Mouse (Mus musculus) heart, postnatal 4 days (tissue): ENCODE measurements at regions not wholly inside any gene's neighbourhood (a gene's known extent, or its start where the extent isn't known, plus 50 kb on each side); places are given as distances from the start of the nearest gene placed in this dataset.
"Not testable (repeated sequence)": the region's sequence is repeated elsewhere in the genome, so short reads cannot be mapped to it uniquely, and the experiment has no call there.

Experiments
- DNase-seq: peaks from one replicate; pipeline ENCODE4 v3.0.0; 2021

DNA sequence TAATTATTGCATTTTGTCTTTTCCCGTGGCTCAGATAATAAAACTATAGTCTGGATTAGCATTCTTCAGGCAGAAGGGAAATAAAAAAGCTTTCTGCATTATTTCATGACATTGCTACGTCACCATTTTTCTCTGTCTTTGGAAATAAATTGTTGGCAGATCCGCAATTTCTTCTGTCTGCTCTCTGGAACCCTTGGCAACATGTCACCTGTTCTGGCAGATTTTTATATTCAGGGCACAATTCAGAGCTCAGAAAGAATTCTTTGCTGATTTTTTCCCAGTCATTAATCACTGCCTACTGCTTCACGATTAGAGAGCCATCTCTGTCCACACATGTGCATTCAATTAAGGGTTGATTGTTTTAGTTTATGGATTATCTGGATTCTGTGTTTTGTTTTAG, 460.5 kb downstream of the Cdh8 start:
- DNase-seq, result no peak

DNA sequence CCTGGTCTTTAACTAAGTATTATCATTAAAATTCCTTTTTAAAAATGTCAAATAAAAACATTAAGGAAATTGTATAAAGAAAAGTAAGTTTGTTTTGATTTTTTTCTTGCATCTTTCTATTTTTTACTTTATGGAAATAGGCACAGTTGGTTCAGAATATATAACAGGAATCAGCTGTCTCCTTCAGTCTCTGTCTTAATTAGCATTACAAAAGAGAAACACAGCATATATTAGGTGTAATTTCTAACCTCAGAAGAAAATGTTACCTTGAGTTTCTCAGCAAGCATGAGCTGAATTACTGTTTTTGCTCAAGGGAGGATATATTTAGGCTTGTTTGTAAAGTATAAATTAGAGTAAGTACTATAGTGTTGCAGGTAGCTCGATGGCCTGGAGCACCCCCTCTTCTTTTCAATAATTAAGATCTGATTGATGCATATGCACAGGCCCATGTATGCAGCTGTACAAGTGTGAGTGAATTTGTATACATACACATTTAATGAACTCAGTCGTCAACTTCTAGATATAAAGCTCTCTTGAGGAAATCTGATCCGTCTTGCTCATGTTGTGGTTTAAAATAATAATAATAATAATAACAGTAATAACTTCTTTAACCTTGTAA, 503.0 kb downstream of the Cdh8 start:
- DNase-seq, result no peak

DNA sequence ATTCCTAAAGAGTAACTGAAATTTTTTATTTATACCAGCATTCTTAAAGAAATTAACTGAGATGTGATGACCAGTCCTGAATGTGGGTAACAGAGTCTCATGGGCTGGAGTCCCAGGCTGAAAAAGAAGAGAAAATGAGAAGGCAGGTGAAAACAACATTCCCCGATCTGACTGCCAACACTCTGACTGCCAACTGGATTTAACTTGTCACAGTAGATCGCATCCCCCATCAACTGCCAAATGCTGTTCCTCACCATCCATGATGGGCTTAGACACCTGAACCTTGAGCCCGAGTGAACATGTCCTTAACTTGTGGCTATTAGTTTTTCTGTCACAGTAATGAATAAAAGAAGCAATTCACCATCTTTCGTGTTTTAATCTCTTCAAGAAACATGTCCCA, 522.9 kb downstream of the Cdh8 start:
- DNase-seq, result no peak

DNA sequence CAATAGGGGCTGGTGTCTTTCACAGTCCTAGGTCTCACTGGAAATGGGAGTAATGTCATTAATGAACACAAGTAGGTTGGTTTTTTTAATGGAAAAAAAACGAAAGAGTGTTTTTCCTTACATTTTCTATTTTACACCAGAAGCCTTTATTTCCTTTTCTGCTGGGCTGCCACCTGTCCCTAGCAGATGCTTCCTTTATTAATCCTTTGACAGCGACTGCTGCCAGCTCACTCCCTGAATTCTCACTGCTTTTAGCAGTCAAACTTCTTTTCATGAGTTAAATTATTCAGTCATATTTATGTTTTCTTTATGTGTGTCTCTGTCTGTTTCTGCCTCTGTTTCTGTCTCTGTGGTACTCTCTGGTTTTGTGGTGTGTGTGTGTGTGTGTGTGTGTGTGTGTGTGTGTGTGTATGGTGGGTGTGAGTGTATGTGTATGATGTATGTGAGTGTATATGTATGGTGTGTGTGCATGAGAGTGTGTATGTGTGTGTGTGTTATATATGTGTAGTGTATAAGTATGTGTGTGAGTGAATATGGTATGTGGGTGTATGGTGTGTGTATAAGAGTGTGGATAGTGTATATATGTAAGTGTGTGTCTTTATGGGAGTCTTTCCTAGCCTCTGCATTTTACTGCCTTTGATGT, 554.5 kb downstream of the Cdh8 start:
- no peak for DNase-seq

GRCm38 (mm10) chr8:98861175-98861574, 555.1 kb downstream of the Cdh8 start:
- DNase-seq, result no peak

DNA sequence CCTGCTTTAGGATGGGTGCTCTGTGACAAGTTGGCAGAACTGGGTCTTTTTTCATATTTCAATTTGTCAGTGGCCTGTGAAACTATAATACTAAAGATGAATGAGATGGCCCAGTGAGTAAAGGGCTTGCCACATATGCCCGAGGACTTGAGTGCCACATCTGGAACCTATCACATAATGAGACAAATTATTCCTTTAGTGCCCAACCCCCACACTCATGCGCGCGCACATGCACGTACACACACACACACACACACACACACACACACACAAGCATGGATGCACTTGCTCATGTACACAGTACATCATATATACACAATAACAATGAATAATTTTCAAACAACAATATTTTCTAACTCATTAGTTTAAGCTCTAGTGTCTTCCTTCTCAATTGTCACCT, 555.9 kb downstream of the Cdh8 start:
- no peak for DNase-seq

- no peak for DNase-seq
Measured at GRCm38 (mm10) chr8:98829515-98829914, 586.8 kb downstream of the Cdh8 start.

GRCm38 (mm10) chr8:98829006-98829405, 587.3 kb downstream of the Cdh8 start:
- DNase-seq, result no peak

- no peak for DNase-seq
Measured at GRCm38 (mm10) chr8:98811922-98812321, 604.3 kb downstream of the Cdh8 start.

DNA sequence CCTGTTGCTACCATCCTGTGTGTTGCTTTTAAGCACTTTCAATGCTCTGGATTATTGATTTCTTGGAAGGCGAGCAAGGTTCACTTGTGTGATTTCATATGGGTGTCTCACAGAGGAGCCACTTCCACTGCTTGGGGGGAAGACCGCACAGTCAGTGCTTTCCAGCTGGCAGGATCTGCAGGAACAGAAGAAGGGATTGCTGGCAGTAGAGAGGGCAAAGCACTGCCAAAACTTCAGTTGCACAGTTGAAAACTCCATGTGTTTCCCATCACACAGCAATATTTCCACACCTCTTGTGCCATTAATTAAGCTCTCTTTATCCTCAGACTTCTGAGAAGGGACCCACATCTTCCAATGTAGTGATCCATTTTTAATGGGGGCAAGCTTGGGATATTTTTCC, 618.8 kb downstream of the Cdh8 start:
- DNase-seq, result peak; percentile 7

DNA sequence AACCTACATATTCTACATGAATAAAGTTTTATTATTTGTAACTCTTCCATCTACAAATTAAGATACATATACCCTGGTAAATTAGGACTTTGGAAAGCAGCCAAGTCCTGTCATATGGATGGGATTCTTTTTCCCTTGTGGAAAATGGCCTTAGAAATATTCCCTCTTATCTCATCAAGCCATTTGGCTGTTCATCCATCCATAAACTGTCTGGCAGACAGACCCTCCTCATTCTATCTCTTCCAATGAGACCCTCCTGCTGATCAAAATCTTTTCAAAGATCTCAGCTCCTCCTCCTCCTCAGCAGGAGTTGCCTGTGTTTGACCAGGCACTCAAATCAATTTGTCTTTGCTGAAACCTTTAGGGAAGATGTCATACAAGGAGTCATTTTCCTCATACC, 649.2 kb downstream of the Cdh8 start:
- DNase-seq, result no peak

GRCm38 (mm10) chr8:98756596-98756995, 659.7 kb downstream of the Cdh8 start:
- no peak for DNase-seq

- no peak for DNase-seq
Measured at GRCm38 (mm10) chr8:98755795-98756194, 660.5 kb downstream of the Cdh8 start.

- no peak for DNase-seq
Measured at GRCm38 (mm10) chr8:98752367-98752766, 663.9 kb downstream of the Cdh8 start.

DNA sequence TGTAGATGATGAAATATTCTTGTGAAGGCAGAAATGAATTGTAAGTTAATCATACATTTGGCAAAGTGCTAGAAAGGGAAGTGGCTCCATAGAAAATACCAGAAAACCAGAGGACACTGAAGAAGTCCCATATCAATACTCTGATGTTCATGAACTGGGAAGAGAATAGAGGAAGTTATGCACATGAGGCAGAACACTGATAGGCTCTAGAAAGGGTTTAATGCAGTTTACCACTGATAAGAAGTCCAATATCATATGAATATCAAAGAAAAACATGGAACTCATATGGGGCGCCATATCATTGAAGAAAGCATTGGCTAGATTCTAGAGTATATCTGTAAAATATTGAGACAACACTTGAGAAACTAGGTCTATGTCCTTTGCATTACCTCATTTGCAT, 708.5 kb downstream of the Cdh8 start:
- no peak for DNase-seq

GRCm38 (mm10) chr8:98706122-98706521, 710.1 kb downstream of the Cdh8 start:
- DNase-seq, result no peak

DNA sequence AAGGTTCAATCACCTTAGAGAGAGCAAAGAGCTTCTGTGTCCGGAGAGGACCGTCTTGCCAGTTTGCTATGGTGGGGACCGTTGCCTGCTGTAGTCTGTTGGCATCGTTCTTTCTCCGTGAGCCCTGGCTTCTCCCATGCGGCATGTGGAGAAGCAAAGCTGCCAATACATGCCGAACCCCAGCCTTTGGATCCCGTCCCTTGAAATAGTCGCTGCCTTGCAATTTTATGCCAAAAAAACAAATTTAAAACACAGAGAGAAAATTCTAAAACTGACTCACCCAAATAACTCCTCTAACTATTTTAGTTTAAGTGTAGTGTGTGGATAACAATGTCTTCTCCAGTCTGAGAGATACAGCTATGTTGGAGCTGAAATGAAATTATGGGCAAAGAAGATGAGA, 731.1 kb downstream of the Cdh8 start:
- DNase-seq, result no peak

DNA sequence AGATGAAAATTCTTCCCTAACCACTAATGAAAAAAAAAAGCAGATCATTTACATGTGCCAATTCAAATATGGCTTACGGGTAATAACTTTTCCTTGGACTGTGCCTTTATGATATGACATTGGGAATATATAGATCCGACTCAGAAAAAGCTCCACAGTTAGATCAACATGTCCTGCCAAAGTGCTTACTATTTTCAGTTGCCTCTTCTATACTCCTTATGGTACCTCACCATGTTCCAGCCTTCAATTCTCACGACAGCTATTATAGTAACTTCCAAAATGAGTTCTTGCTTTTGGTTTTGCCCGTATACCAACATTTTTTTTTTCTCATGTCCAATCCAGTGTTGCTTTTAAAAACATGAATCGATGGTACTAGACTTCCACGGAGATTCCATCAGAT, 731.7 kb downstream of the Cdh8 start:
- no peak for DNase-seq

- no peak for DNase-seq
Measured at GRCm38 (mm10) chr8:98680065-98680464, 736.2 kb downstream of the Cdh8 start.

DNA sequence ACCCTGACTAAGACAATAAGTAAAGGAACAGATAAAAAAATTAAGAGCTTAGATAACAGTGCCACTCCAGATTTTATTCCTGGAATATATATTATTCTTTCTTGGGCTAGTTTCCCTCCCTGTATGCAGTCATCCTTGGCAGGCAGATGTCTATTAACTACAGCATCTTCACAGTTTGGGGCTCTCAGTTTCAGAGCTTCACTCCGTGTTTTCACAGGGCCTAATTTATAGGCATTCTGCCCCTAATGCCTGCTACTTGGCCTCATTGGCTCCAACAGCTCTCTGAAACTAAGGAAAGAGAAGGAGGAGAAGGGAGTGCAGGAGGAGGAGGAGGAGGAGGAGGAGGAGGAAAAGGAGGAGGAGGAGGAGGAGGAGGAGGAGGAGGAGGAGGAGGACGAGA, 757.0 kb downstream of the Cdh8 start:
- no peak for DNase-seq

DNA sequence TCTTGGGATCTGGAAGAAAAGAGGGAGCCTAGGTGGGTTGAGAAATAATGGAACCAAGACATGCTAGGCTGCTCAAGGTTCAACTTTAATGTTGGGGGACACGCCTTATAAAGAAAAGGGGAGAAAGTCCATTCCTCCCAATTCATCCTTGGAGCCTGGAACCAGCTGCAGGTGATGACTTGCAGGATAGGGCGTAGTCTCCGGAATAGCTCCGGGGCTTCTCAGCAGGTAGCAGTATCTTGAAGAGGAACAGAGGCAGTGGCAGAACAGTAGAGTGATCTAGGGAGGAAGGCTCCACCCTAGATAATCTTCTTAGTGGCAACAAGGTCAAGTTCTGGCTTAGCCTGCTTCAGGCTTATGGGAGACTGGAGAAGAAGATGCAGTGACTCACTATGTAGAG, 764.0 kb downstream of the Cdh8 start:
- not testable (repeated sequence) for DNase-seq

- DNase-seq, result no peak
Measured at GRCm38 (mm10) chr8:98651010-98651409, 765.3 kb downstream of the Cdh8 start.

DNA sequence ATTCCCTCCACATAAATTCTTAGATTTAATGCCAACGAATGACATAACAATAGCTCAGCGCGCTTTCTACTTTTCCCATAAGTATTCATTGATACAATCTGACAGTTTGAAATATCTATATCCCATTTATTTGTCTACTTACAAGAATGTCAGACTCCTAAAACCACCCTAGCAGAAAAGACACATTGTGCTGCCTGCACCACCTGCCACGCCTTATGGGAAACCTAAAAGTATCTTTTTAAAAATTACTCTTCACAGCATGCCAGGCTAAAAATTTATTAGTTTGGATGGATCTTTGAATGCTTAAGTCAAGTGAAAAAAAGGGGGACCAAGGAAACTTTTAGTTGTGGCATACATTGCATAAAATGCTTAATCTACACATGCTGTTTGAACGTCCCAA, 788.1 kb downstream of the Cdh8 start:
- DNase-seq, result no peak

DNA sequence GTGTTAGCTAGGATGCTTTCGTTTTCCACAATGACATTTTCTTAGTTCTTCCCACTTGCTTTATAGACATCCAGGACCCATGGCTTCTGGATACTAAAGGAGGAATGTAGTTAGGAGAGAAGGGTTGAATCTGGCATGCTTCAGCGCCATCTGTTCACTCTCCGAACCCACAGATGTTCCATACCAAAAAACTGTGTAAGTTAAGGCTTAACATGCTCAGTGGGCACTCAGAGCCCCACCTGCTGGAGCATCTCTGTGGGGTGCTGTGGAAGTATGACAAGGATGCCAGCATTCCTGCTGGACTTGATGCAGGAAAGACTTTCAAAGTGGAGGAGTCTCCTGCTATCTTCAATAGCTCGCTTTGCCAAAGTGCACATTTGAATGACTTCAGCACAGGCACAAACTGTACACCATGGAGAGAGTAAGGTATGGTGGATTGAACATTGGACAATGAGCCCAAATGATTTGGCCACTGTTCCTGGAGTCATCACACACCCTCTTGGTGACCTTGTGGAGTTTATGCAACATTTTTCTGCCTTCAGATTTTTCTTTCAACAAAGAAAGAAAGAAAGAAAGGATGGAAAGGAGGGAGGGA, 802.3 kb downstream of the Cdh8 start:
- DNase-seq, result no peak
